Mouse (Mus musculus): ENCODE results near the gene Yeats4.

The Yeats4 gene

GRCm38 (mm10) chr10:117199701-117200100, 24.6 kb downstream of the Yeats4 start:
- no peak for DNase-seq

GRCm38 (mm10) chr10:117196696-117197095, 27.6 kb downstream of the Yeats4 start:
- no peak for DNase-seq

- no peak for DNase-seq
Observed at GRCm38 (mm10) chr10:117195748-117196147, 28.6 kb downstream of the Yeats4 start.

GRCm38 (mm10) chr10:117195005-117195404, 29.3 kb downstream of the Yeats4 start:
- no peak for DNase-seq

GRCm38 (mm10) chr10:117193364-117193763, 30.9 kb downstream of the Yeats4 start:
- DNase-seq, result no peak

- no peak for DNase-seq
Observed at GRCm38 (mm10) chr10:117185399-117186089, 38.8 kb downstream of the Yeats4 start.

- no peak for DNase-seq
Observed at GRCm38 (mm10) chr10:117181098-117181497, 43.2 kb downstream of the Yeats4 start.

GRCm38 (mm10) chr10:117174645-117175044, 49.7 kb downstream of the Yeats4 start:
- DNase-seq, result no peak

GRCm38 (mm10) chr10:117173566-117174438, 50.5 kb downstream of the Yeats4 start:
- DNase-seq, result no peak

- no peak for DNase-seq
Observed at GRCm38 (mm10) chr10:117173111-117173510, 51.2 kb downstream of the Yeats4 start.

- DNase-seq, result no peak
Observed at GRCm38 (mm10) chr10:117172069-117172468, 52.2 kb downstream of the Yeats4 start.

GRCm38 (mm10) chr10:117166785-117167425, 57.4 kb downstream of the Yeats4 start:
- no peak for DNase-seq
